ENCODE assay signal across 12 mouse cellular contexts in the genomic region with DNA sequence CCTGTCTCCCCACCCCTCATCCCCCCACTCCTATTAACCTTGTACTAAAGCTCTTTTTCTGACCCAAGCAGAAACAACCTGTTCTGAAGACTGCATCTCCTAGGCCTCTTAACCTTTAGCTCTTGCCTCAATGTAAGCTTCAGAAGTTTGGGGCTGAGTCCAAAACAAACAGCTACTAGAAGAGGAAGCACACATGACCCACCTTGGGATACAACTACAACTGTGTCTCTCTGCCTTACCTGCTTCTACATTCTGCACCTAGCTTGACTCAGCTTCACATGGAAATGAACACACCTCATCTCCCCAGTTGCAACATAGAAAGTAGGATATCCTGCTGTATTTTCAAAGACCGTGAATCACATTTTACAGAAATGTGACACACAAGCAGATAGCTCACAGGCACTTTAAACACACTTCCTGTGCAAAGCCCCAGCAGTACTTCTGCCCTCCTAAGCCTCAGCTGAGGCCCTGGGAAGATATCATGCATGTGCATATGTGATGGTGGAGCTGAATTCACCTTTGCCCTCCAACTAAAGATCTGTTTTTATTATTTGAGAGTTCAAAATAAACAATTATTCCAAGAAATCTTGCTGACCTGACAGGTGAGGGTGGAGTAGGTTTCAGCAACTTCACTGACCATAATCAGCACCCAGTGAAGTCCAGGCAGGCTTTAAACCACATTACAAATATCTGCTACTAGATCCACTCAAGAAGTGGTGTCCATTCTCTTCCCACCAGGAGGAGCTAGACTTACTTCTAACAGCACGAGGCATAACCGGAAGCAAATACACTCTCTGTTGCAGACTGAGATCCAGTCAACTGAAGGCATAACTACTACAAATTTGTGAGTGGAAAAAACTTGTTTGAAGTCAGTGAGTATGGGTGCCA. TPM values are rescaled to one million over a fixed set of nuclear protein-coding genes. Genes with fewer than 3 reads are reported as not detected.
DNase-seq lines count a peak whose midpoint lies in the region; ATAC-seq and TF ChIP-seq lines count a peak whose summit lies in the region.
"Had no signal": no experiment of that assay in that cellular context is flagged by ENCODE, and none has a peak within 500 bp of the region (broad histone marks: within the 10 kb centered on the region; RNA-seq: fewer than 3 reads in every experiment).

No protein-coding gene starts in this region.

- ATAC-seq in heart, postnatal 0 days (ENCODE audit: insufficient read depth, low read depth) = no peak
- no peak for ATAC-seq in midbrain, embryonic 11.5 days (ENCODE audit: low FRiP score)
- no peak for ATAC-seq in midbrain, embryonic 15.5 days (replicated peaks)
- ATAC-seq in embryonic facial prominence, embryonic 14.5 days (ENCODE audit: low read depth) = no peak

- H3K9me3 ChIP-seq in heart, postnatal 0 days (replicated peaks; ENCODE audit: control insufficient read depth, low read length) = no peaks in the 10 kb centered on the region
- no peaks in the 10 kb centered on the region for H3K9me3 ChIP-seq in midbrain, embryonic 11.5 days (ENCODE audit: control insufficient read depth, low read length)
- no peaks in the 10 kb centered on the region for H3K9me3 ChIP-seq in midbrain, embryonic 15.5 days
- H3K9me3 ChIP-seq in embryonic facial prominence, embryonic 14.5 days (ENCODE audit: control insufficient read depth, low read length) = no peaks in the 10 kb centered on the region
- H3K9me3 ChIP-seq: embryonic facial prominence, embryonic 12.5 days; G1E; heart, embryonic 15.5 days; limb, embryonic 13.5 days had no signal

- no peak for TF ChIP-seq POLR2A in cerebellum, adult 2 months (IDR thresholded peaks at IDR 0.05; ENCODE audit: borderline replicate concordance, insufficient read depth, low read length)

- no peak overlapping the region for H3K4me3 ChIP-seq in heart, postnatal 0 days (ENCODE audit: low read depth, low read length)
- no peak overlapping the region for H3K4me3 ChIP-seq in midbrain, embryonic 11.5 days (ENCODE audit: low read depth, low read length)
- H3K4me3 ChIP-seq in midbrain, embryonic 15.5 days = no peak overlapping the region
- H3K4me3 ChIP-seq in embryonic facial prominence, embryonic 14.5 days (ENCODE audit: low read depth, low read length) = no peak overlapping the region
- H3K4me3 ChIP-seq in cerebellum, adult 2 months (replicated peaks; ENCODE audit: insufficient read depth, low read depth, low read length) = no peak overlapping the region
- H3K4me3 ChIP-seq: embryonic facial prominence, embryonic 12.5 days; heart, embryonic 15.5 days; limb, embryonic 13.5 days had no signal

- 37% methylated on average over 3 of the region's 3 CpGs for WGBS in heart, postnatal 0 days
- WGBS in midbrain, embryonic 11.5 days = 82% methylated on average over 3 of the region's 3 CpGs
- WGBS in midbrain, embryonic 15.5 days = 72% methylated on average over 3 of the region's 3 CpGs
- WGBS in embryonic facial prominence, embryonic 14.5 days = 67% methylated on average over 3 of the region's 3 CpGs
- 72% methylated on average over 3 of the region's 3 CpGs for WGBS in cerebellum, adult 2 months

- peak; percentile 73 for DNase-seq in heart, postnatal 0 days (ENCODE audit: low spot score)
- DNase-seq in heart, postnatal 25 days (ENCODE audit: low spot score) = no peak
- DNase-seq in midbrain, embryonic 11.5 days (ENCODE audit: low spot score, missing footprints) = peak; percentile 85
- peak; percentile 77 for DNase-seq in embryonic facial prominence, embryonic 14.5 days (ENCODE audit: low spot score)
- no peak for DNase-seq in cerebellum, adult 9-10 months
- DNase-seq in cerebellum, adult 2 months = no peak
- DNase-seq in left cerebral cortex, postnatal 10 days (ENCODE audit: extremely low spot score in 1 of 2, low spot score in 2 of 2) = no peak

- H3K27ac ChIP-seq in heart, postnatal 0 days (ENCODE audit: low read depth) = no peak overlapping the region
- H3K27ac ChIP-seq in midbrain, embryonic 11.5 days (ENCODE audit: low read depth, low read length) = no peak overlapping the region
- no peak overlapping the region for H3K27ac ChIP-seq in midbrain, embryonic 15.5 days
- H3K27ac ChIP-seq in embryonic facial prominence, embryonic 14.5 days (replicated peaks; ENCODE audit: low read depth, low read length) = no peak overlapping the region
- H3K27ac ChIP-seq in cerebellum, adult 2 months (ENCODE audit: insufficient read depth, low read length) = no peak overlapping the region
- H3K27ac ChIP-seq: heart, embryonic 15.5 days; limb, embryonic 13.5 days had no signal

- no peaks in the 10 kb centered on the region for H3K4me1 ChIP-seq in heart, postnatal 0 days (ENCODE audit: control insufficient read depth, insufficient read depth)
- H3K4me1 ChIP-seq in midbrain, embryonic 11.5 days (ENCODE audit: control insufficient read depth, insufficient read depth, low read length) = no peaks in the 10 kb centered on the region
- peaks cover 9% of the 10 kb centered on the region; the same call in 1 of the 2 replicates for H3K4me1 ChIP-seq in midbrain, embryonic 15.5 days
- H3K4me1 ChIP-seq in embryonic facial prominence, embryonic 14.5 days (ENCODE audit: control insufficient read depth, insufficient read depth, low read length) = peaks cover 10% of the 10 kb centered on the region
- H3K4me1 ChIP-seq in cerebellum, adult 2 months (ENCODE audit: control insufficient read depth, insufficient read depth, low read length) = peaks cover 4% of the 10 kb centered on the region; the same call in 1 of the 2 replicates

- no peaks in the 10 kb centered on the region for H3K27me3 ChIP-seq in heart, postnatal 0 days (ENCODE audit: control insufficient read depth, insufficient read depth, low read length)
- H3K27me3 ChIP-seq in midbrain, embryonic 11.5 days (ENCODE audit: control insufficient read depth, insufficient read depth, low read length) = no peaks in the 10 kb centered on the region
- no peaks in the 10 kb centered on the region for H3K27me3 ChIP-seq in midbrain, embryonic 15.5 days (replicated peaks)
- no peaks in the 10 kb centered on the region for H3K27me3 ChIP-seq in embryonic facial prominence, embryonic 14.5 days (replicated peaks; ENCODE audit: control insufficient read depth, insufficient read depth, low read length)
- no peaks in the 10 kb centered on the region for H3K27me3 ChIP-seq in cerebellum, adult 2 months (ENCODE audit: control insufficient read depth, insufficient read depth, low read length)
- H3K27me3 ChIP-seq: embryonic facial prominence, embryonic 12.5 days; heart, embryonic 15.5 days; limb, embryonic 13.5 days had no signal

- no peak for TF ChIP-seq EP300 in heart, postnatal 0 days (IDR thresholded peaks at IDR 0.05; ENCODE audit: low read depth)

- intact Hi-C loops in heart, postnatal 25 days (cut with DNase I) = loop anchor here (2.0 to 5.0 kb wide), 2 partner anchors 50 to 82 kb away; no protein-coding TSS in a partner anchor
- intact Hi-C loops in left cerebral cortex, postnatal 10 days (cut with DNase I) = no loop called here

- H3K9ac ChIP-seq in heart, postnatal 0 days (replicated peaks; ENCODE audit: low read depth, low read length) = no peak overlapping the region
- H3K9ac ChIP-seq in midbrain, embryonic 11.5 days (ENCODE audit: low read length) = no peak overlapping the region
- H3K9ac ChIP-seq in midbrain, embryonic 15.5 days = no peak overlapping the region
- no peak overlapping the region for H3K9ac ChIP-seq in embryonic facial prominence, embryonic 14.5 days (ENCODE audit: low read depth, low read length)
- H3K9ac ChIP-seq: embryonic facial prominence, embryonic 12.5 days; heart, embryonic 15.5 days; limb, embryonic 13.5 days had no signal

- TF ChIP-seq CTCF in heart, postnatal 0 days (IDR thresholded peaks at IDR 0.05; ENCODE audit: low read depth) = peak; percentile 76
- no peak; the same call in 1 of the 2 replicates for TF ChIP-seq CTCF in cerebellum, adult 2 months (IDR thresholded peaks at IDR 0.05; ENCODE audit: borderline replicate concordance, insufficient read depth, low read depth, low read length)

- no peaks in the 10 kb centered on the region for H3K36me3 ChIP-seq in heart, postnatal 0 days (replicated peaks; ENCODE audit: control insufficient read depth, insufficient read depth, low read length)
- H3K36me3 ChIP-seq in midbrain, embryonic 11.5 days (ENCODE audit: control insufficient read depth, insufficient read depth, low read length) = no peaks in the 10 kb centered on the region
- H3K36me3 ChIP-seq in midbrain, embryonic 15.5 days (replicated peaks) = no peaks in the 10 kb centered on the region
- H3K36me3 ChIP-seq in embryonic facial prominence, embryonic 14.5 days (ENCODE audit: control insufficient read depth, insufficient read depth, low read length) = no peaks in the 10 kb centered on the region
- H3K36me3 ChIP-seq: embryonic facial prominence, embryonic 12.5 days; G1E; heart, embryonic 15.5 days; limb, embryonic 13.5 days had no signal

- no peak overlapping the region for H3K4me2 ChIP-seq in heart, postnatal 0 days (ENCODE audit: low read depth, low read length)
- no peak overlapping the region for H3K4me2 ChIP-seq in midbrain, embryonic 11.5 days
- no peak overlapping the region for H3K4me2 ChIP-seq in midbrain, embryonic 15.5 days
- no peak overlapping the region for H3K4me2 ChIP-seq in embryonic facial prominence, embryonic 14.5 days (ENCODE audit: low read depth, low read length)
- H3K4me2 ChIP-seq: embryonic facial prominence, embryonic 12.5 days; heart, embryonic 15.5 days; limb, embryonic 13.5 days had no signal

RNA-seq across cellular contexts. Expression of a gene that starts 29.7 kb away (rescaled TPM):
- 143 and 151 TPM in 2 replicates for total RNA-seq in heart, postnatal 0 days (2014; rRNA removed; ENCODE audit: low replicate concordance)
- polyA plus RNA-seq in heart, postnatal 0 days (2015; fragmentation: Nextera tagmentation; extraction: Ambion mirVana) = 47.6 and 49.1 TPM in 2 replicates
- total RNA-seq in heart, postnatal 25 days (2021) = 100 to 1,000 TPM; 111 to 117 TPM
- 73.2 and 79.9 TPM in 2 replicates for polyA plus RNA-seq in midbrain, embryonic 11.5 days (2014; fragmentation: Nextera tagmentation; extraction: Ambion mirVana)
- polyA plus RNA-seq in midbrain, embryonic 15.5 days (2015; fragmentation: Nextera tagmentation; extraction: Ambion mirVana) = 181 and 185 TPM in 2 replicates
- polyA plus RNA-seq in embryonic facial prominence, embryonic 14.5 days (2014; fragmentation: Nextera tagmentation; extraction: Ambion mirVana) = 97.4 and 107 TPM in 2 replicates
- polyA plus RNA-seq in cerebellum, adult 2 months (2012; rRNA removed) = 177 and 188 TPM in 2 replicates
- total RNA-seq in left cerebral cortex, postnatal 10 days (2021) = 100 to 1,000 TPM; 262 to 269 TPM

Comparison
In these comparisons a context has a peak if more than half of its experiments do, and no peak if none do; other contexts are left out.
1. DNase-seq: peak in heart, postnatal 0 days (single experiment), midbrain, embryonic 11.5 days (single experiment) and embryonic facial prominence, embryonic 14.5 days (single experiment); none in heart, postnatal 25 days (single experiment), cerebellum, adult 9-10 months (single experiment), cerebellum, adult 2 months (0 of 2) and left cerebral cortex, postnatal 10 days (0 of 2).